Mouse (Mus musculus): ENCODE measurements around the gene Chchd6. TPM values are rescaled to one million over a fixed set of nuclear protein-coding genes. Genes with fewer than 3 reads are reported as not detected.

Gene Chchd6
- total RNA-seq, 2 experiments from 2014 or later = 74.4 to 91.7 TPM

DNA sequence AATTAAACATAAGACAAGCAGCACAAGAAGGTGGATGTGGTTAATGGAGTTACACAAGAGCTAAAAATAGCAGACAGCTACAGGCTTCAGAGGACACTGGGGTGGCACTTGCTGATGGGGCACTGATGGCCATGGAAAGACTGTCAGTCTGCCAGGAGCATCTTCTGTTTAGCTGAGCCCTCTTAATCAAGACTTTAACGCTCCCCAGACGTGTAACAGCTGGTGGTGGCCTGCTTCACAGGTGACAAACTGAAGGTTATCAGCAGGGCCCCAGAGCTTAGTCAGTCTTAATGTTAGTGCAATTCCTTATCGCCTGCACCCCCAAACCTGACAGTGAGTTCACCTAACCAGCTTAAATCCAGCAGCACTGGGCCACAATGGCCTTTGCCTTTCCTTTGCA is 46.3 kb downstream of the Chchd6 start:
- intact Hi-C loops (cut with DNase I) = no loop called here
- no peak for DNase-seq (ENCODE audit: low spot score in 2 of 2)

DNA sequence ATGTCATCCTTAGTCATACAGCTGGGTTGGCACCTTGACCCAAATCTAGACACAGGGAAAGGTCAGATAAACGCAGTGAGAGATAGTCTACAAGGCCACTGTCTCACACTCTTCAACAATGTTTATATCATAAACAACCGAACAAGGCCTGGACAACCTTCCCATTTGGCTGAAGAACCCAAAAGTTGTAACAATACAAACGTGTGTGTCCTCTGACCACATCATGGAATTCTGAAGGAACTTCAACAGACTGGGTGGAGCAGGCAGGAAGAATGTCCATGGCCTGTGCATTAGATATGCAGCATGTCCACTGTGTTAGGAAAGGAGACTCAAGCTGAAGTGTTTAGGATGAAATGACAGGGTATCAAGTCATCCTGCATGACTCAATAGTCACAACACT is 47.5 kb downstream of the Chchd6 start:
- intact Hi-C loops (cut with DNase I) = no loop called here
- no peak for DNase-seq (ENCODE audit: low spot score in 2 of 2)

DNA sequence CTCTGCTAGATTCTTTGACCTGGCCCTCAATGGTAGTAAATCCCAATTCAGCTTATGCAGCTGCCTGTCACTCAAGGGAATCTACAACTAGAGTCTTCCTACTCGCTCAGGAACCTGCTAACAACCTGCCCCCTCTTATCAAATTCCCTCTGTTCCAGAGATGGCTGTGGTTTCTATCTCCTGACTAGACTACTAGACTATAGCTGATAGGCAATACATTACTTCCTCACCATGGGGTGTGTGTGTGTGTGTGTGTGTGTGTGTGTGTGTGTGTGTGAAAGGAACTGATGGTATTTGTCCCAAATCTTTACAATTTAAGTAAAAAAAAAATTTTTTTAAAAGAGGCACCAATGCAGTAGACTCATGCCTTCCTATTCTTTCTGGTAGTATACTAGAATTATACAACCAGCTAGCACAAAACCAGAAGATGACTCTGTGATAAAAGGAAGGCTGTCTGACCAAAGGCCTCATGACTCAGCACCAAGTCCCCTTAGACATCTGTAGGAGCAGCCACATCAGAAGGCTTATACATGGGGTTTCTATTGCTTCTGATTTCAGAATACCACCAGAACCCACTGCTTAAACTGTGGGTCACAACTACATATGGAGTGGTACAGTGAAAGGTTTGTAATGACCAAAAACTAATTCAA is 57.2 kb downstream of the Chchd6 start:
- intact Hi-C loops (cut with DNase I) = no loop called here
- no peak for DNase-seq (ENCODE audit: low spot score in 2 of 2)

DNA sequence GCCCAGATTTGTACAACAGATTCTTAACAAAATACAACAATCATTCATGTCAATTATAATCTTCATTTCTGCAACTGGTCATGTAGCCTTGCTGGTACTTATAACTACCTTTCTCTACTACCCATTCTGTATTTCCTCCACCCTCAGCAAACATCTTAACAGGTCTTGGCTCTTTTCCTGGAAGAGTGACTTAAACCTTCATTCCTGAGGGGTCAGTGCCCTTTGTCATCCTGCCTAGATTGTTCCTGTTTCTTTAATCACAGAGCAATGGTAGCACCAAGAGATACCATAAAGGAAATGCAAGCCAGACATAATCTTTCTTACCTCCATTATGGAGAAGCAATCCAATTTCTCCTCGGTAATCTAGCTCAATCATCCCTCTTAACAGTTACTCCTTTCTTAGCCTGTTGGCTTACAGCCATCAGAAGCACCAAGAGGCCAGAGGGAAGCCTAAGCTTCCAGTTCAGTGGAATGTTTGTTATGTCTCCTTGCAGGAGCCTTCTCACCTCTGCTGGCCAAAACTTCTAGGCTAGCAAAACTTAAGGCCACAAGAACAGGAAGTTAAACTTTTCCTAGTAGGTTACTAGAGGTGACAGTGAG is 59.7 kb downstream of the Chchd6 start:
- no peak for DNase-seq (ENCODE audit: low spot score in 2 of 2)
- intact Hi-C loops (cut with DNase I) = no loop called here

DNA sequence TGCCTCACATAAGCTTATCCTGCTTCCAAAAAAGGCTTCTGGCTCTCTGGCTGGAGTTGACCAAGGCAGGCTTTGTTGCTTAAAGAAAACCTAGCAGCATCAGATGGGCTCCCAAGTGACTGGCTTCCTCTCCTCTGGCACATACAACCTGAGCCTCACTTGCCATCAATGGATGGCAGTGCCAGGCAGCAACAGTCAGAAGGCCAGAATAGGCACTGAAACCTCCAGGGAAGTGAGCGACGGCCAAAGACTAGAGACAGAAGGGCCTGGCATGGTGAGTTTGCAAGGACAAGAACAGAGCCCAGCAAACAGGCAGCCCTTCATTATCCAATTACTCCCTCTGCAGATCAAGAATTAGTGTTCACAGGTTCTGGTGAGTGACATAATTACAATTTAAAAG is 70.7 kb downstream of the Chchd6 start:
- DNase-seq (ENCODE audit: low spot score in 2 of 2) = no peak
- intact Hi-C loops (cut with DNase I) = no loop called here

DNA sequence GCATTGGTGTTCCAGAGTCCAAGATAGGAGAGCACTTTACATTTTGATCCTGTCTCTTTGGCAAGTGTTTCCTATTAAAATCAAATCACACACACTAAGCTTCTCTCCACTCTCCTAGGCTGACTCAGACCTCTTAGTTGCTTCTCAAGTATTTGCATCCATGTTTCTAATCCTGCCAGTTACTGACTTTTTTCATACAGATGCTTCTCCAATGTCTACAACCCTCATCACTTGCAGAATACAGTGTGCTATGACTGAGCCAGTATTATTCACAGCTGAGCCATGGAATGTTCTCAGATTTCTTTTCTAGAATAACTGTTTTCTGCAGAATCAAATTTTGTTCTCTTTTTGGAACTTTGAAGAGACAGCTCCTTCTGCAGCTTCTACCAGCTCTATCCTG is 85.3 kb downstream of the Chchd6 start:
- intact Hi-C loops (cut with DNase I) = no loop called here
- no peak for DNase-seq (ENCODE audit: low spot score in 2 of 2)

DNA sequence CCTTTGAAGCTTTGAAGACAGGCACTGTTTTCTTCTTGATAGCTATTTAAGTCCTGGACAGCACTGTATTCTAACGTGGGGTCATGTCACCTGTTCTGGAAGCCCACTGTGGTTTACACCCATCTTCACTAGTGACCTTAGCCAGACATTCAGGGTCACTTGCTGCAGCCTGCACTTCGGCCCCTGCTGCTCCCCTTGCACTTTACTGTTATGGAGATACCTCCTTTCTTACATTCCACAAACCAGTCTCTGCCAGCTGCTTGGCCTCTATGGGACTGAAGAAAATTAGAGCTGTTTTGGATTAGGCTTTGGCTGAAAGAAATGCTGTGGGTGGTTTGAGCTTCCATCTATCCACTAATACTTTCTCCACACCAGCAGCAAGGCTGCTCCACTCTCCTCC is 86.7 kb downstream of the Chchd6 start:
- intact Hi-C loops (cut with DNase I) = no loop called here
- DNase-seq (ENCODE audit: low spot score in 2 of 2) = no peak

DNA sequence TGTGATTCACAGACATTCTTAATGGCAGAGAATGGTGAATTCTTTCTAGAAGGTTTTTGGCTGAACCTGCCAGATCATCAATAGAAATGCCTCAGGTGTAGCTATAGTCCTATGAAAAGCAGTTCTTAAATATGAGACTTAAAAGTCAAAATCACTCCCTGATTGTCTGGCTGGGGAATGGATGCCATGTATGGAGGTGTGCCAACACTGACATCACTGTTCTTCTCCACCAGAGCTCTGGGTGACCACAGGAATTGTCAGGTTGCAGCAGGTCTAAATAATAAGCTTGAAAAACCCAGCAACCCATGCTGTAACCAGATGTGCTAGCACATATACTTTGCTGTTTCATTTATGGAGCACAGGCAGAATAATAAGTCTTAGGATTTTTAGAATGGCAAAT is 87.2 kb downstream of the Chchd6 start:
- intact Hi-C loops (cut with DNase I) = no loop called here
- no peak for DNase-seq (ENCODE audit: low spot score in 2 of 2)

DNA sequence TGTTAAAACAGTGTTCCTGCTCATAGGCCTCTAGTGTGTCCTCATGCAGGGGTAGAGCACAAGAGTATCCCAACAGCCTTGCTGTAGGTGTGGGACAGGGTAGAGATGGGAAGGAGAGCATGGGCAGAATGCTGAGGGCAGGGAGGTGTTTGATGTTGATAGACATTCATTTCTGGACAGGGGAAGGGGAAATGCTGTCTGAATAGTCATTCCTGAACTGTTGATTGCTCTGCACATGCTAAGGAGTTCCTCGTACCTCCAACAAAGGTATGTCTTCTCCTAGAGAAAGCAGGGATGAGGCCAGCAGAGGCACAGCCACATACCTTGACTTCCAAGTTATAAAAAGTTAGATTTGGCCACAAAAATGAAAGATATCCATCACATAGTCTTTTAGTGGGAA is 95.5 kb downstream of the Chchd6 start:
- intact Hi-C loops (cut with DNase I) = no loop called here

DNA sequence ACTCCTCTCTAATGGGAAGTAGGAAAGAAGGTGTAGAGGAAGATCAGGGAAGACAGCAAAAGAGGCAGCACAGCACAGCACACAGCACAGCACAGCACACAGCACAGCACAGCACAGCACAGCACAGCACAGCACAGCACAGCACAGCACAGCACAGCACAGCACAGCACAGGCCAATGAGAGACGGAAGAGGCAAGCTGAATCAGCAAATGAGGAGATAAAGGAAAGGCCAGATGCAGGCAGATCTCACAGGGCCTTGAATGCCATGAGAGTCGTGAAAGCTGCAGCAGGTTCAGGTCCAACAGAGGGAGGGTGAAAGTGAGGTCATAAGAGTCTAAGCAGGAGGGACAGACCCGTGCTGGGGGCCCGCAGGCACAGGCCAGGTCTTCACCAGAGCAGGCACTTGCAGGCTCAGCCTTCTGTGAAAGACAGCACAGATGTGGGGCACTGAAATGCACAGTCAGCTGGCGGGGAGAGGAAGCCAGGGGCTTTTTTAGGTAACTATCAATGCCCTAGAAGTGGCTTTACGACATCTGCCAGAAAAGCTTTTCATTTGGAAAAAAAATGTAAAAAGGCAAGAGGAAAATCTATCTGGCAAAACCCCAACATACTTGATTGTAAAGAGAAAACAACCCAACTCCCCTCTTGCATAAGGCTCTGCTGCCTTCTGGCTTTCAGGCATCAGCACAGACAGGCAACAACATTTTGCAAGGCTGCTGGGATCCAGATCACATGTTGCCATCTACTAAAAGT is 96.5 kb downstream of the Chchd6 start:
- intact Hi-C loops (cut with DNase I) = no loop called here
- DNase-seq (ENCODE audit: low spot score in 2 of 2) = peak; percentile 25 to 26

More for the DNA sequence above, 95.5 kb downstream of the Chchd6 start:
- DNase-seq (ENCODE audit: low spot score in 2 of 2) = no peak

DNA sequence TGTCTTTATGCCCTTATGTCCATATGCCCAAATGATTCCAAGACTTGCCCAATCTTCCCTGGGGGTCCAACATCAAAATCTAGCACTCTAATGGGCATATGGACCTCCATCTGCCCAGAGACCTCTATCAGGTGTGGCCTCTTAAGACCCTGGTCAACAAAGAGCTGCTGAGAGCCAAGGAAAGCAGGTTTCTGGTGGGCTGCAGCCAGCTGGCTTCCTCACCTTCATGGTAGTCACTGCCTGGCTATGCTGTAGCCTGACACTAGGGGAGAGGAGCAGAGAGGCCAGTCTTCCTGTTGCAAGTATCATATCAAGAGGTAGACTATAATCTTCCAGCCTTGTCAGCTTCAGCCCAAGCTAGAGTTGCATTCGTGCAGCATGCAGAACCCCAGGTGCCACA is 98.5 kb downstream of the Chchd6 start:
- intact Hi-C loops (cut with DNase I) = no loop called here
- DNase-seq (ENCODE audit: low spot score in 2 of 2) = no peak

DNA sequence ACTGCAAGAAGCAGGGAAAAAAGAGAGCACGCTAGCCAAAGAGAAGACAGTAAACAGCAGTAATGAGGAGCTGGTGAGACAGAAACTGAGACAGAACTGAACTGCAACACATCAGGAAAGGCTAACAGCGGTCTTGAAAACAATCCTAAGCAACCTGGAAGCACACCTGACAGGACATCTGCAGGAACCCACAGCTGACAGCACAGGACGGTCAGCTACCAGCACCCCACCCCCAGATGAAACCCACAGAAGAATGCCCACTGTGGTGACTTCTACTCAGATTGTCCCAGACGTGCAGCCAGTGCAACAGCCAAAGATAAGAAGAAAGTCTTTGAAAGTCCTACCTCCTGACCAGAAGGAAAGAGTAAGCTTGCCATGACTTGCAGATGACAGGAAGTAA is 103.1 kb downstream of the Chchd6 start:
- intact Hi-C loops (cut with DNase I) = no loop called here

DNA sequence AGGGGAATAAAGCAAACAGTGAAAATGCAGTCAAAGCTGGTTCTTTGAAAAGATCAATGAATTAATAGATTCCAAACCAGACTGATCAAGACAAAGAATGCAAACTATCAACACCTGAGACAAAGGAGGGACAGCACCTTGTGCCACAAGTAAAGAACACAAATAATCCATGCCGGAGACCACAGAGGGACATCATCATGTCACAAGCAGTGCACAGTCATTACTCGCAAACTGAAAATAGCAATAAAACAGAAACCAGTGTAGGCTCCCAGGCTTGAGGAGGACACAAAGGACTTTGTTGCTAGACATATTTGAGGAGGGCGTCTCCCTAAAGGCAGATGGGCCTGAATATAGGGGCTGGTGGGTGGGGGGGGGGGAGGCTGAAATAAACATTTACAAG is 105.1 kb downstream of the Chchd6 start:
- no peak for DNase-seq (ENCODE audit: low spot score in 2 of 2)
- intact Hi-C loops (cut with DNase I) = no loop called here

More for the DNA sequence above, 103.1 kb downstream of the Chchd6 start:
- DNase-seq (ENCODE audit: low spot score in 2 of 2) = no peak

DNA sequence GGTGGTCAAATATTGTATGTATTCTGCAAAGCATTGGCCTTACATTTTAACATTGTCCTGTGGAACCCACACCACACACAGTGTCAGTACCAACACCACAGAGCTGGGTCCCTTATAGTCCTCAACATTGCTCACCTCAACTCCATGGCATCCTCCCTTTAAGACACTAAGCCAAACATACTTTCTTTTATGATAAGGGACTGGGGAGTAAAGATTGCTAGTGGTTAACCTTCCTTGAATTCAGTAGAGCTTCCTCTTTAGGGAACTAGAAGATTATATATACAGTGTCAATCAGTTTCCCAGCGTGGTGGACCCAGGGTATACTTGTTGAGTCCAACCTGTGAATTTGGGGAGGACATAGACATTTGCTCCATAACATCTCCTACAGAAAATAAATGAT is 105.9 kb downstream of the Chchd6 start:
- intact Hi-C loops (cut with DNase I) = no loop called here
- no peak for DNase-seq (ENCODE audit: low spot score in 2 of 2)

DNA sequence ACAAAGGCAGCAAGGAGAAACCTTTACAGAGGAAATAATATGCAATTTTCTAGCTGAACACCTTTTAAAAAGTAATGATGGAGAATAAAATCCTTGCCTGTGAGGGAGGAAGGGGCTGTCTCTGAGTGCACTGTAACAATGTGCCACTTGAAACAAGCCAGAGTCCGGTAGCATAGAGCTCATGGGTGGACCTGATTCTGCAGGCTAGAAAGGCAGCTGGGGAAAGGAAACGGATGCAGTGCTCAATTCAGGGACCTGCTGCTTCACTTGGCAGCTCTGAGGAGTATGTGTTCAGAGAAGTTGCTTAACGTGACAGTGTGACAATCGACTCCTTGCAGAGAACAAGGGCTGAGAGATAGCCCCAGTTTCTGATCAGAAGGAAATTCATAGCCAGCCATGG is 109.4 kb downstream of the Chchd6 start:
- no peak for DNase-seq (ENCODE audit: low spot score in 2 of 2)
- intact Hi-C loops (cut with DNase I) = no loop called here

DNA sequence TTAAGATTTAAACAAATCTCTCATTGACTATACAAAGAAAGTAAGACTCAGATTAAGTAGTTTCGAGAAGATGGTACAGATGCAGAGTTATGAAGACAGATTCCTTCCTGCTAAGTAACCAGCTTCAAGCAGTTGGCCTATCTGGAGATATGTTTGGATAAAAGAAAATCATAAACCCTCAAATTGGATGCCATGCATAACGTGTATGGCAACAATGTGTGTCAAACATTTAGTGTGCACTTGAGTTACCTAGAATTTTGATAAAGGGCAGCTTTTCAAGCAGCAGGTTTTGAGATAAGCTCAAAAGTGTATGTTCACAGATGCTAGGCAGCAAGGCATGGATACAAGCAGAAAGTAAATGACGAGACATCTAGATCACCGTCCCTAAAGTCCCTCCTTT is 114.3 kb downstream of the Chchd6 start:
- DNase-seq (ENCODE audit: low spot score in 2 of 2) = no peak
- intact Hi-C loops (cut with DNase I) = no loop called here

DNA sequence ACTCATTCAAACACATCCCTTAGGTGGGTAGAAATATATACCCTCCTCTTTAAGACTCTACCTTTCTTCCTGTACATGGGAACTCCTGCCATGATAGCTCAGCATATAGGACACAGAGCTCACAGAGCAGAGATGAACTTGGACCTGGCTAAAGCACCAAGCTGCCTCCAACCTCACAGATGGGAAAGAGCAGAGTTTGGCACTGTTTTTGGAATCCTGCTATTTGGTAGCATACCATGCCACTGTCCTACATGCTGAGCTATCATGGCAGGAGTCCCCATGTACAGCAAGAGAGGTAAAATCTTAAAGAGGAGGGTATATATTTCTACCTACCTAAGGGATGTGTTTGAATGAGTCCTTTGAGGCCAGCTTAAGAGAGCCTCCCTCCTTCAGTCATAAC is 127.5 kb downstream of the Chchd6 start:
- DNase-seq (ENCODE audit: low spot score in 2 of 2) = no peak
- intact Hi-C loops (cut with DNase I) = no loop called here

DNA sequence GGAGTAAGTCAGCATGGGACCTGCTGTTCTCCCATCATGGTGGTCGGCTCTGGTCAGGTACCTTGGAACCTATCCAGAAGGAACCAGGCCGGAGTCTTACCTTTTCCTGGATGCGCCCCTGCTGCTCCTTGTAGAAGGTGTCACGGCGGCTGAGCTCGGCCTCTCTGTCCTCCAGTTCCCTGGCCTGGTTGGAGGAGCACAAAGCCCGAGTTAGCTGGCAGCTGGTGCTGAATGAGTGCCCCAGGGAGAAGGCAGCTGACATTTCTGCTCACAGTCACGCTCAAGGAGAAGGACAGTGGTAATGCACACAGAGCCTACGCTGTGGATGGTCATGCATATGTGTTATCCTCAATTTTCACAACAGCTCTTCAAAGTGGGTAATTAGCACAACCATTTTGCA is 128.2 kb downstream of the Chchd6 start:
- DNase-seq (ENCODE audit: low spot score in 2 of 2) = no peak
- intact Hi-C loops (cut with DNase I) = no loop called here

DNA sequence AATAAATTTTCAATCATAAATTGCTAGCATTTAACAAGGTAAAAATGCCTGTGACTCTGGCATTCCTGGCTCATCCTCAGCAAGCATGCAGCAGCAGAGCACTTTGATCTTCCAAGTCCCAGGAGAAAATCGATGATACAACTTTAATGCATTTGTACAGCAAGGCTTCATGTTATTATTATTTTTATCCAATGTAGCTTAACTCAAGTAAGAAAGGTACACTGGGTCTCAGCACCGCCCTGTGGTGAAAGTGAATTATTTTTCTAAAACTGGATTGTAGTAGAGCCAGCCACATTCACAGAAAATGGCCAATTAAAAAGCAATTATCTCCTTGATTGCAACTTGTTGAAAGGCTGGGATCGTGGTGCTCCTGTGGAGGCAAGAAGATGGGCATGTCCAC is 128.6 kb downstream of the Chchd6 start:
- no peak for DNase-seq (ENCODE audit: low spot score in 2 of 2)
- intact Hi-C loops (cut with DNase I) = no loop called here

DNA sequence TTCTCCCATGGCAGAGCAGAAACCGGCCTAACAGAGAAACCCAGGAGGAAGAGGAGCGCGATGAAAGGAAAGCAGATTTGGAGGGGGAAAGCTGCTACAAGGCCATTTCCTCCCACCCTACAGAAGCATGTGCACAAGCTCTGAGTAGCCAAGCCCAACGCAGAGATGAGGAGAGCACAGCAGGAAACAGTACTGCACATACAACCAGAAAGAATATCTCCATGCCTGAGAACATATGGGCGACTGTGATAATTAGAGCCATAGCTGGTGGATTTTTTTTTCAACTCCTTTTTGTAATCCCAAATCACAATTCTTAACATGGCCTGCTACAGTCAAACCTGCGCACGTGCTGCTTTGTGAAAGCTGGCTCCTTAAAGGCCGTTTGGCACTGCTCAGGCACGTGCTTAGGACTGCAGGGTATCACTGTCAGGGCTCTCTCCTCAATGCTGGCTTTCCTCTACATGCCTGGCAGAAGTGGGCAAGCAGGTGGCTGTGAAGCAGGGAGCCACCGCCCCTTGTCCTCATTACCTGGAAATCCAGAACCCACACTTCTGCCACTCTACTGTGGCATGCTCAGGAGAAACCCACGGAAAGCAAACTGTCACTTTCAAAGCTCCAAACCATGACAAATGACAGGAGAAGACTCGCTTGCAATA is 129.3 kb downstream of the Chchd6 start:
- intact Hi-C loops (cut with DNase I) = no loop called here
- peak in 1 of 2 experiments; percentile 31 for DNase-seq (ENCODE audit: low spot score in 2 of 2)
